Mouse (Mus musculus): Measurements from ENCODE around the gene Entpd1. TPM values are rescaled to one million over a fixed set of nuclear protein-coding genes. Genes with fewer than 3 reads are reported as not detected.
"Not testable (repeated sequence)": the region's sequence is repeated elsewhere in the genome, so short reads cannot be mapped to it uniquely, and the experiment has no call there.

The Entpd1 gene
- polyA plus RNA-seq, 1 experiment = 8.4 TPM

DNA sequence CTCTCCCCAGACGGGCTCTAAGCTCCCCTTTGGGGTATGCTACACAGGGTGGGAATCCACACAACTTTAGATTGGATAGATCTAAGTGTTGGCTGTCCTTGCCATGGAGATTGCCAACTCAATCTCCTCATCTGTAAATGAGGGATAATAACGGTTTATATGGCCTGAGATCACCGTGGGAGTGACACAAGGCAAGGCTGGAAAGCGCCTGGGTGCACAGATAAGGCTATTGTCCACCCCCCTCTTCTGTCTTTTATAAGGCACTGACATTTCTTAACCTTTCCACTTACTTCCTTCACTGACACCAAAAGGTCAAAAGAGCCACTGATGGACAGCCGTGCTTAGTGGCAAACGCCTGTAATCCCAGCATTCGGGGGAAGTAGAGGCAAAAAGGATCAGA, 25.3 kb upstream of the Entpd1 start:
- 78% methylated on average over 7 of the region's 7 CpGs for WGBS
- H3K27ac ChIP-seq (ENCODE audit: insufficient read depth, low read depth, low read length) = no peak overlapping the region

DNA sequence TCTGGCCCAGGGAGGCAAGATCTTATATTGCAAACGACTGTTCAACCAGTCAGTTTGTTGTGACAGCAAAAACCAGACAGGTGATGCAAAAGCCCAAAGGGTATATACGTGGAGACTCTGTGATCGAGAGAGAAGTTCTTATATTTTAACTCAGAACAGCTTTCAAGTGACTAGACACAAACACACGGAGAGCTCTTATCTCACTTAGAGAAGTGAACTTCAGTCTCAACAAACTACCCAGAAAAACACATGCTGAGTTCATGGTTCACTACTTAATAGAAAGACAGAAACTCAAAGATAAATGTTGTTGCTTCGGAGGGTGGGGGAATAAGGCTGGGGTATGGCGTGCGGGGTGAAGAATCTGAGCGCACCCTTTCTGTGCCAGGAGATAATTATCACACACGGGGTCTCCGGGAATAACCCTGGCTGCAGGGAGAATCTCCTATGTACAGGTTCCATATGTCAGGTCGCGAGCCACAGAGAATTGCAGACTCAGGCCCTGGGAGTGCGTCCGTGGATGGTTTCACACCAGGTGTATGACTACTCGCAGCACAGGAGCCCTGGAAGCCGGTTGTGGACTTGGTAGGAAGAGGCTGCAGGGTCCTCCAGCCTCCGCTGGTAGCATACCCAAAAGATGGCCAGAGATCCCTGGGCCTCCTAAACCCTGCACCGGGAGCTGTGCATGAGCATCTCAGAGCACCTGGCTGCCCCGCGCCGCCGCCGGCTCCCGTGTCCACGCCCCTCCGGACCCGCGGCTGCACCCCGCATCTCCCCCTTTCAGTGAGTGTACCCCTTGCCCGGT, 24.5 kb upstream of the Entpd1 start:
- Histone ChIP-seq H3K27ac (ENCODE audit: insufficient read depth, low read depth, low read length) (no peak overlapping the region), H3K4me3 (ENCODE audit: insufficient read depth, low read depth, low read length) (peak overlapping the region; percentile 87), H3K36me3 (ENCODE audit: control insufficient read depth, insufficient read depth, low read length) (no peaks in the 10 kb centered on the region), H3K4me1 (ENCODE audit: control insufficient read depth, insufficient read depth, low read length) (no peaks in the 10 kb centered on the region), H3K27me3 (replicated peaks; ENCODE audit: control insufficient read depth, insufficient read depth, low read length) (no peaks in the 10 kb centered on the region)
- TF ChIP-seq POLR2A (IDR thresholded peaks at IDR 0.05; ENCODE audit: low read depth, low read length) (no peak), CTCF (conservative IDR thresholded peaks at IDR 0.05; ENCODE audit: insufficient read depth, insufficient read length, low read depth, low read length) (no peak)
- 7% methylated on average over 30 of the region's 30 CpGs for WGBS
- DNase-seq = no peak

More for the DNA sequence above, 25.3 kb upstream of the Entpd1 start:
- Histone ChIP-seq H3K36me3 (ENCODE audit: control insufficient read depth, insufficient read depth, low read length) (no peaks in the 10 kb centered on the region), H3K27me3 (replicated peaks; ENCODE audit: control insufficient read depth, insufficient read depth, low read length) (no peaks in the 10 kb centered on the region), H3K4me1 (ENCODE audit: control insufficient read depth, insufficient read depth, low read length) (no peaks in the 10 kb centered on the region), H3K4me3 (ENCODE audit: insufficient read depth, low read depth, low read length) (no peak overlapping the region)
- no peak for TF ChIP-seq CTCF (conservative IDR thresholded peaks at IDR 0.05; ENCODE audit: insufficient read depth, insufficient read length, low read depth, low read length)
- TF ChIP-seq POLR2A (IDR thresholded peaks at IDR 0.05; ENCODE audit: low read depth, low read length) = no peak
- no peak for DNase-seq

DNA sequence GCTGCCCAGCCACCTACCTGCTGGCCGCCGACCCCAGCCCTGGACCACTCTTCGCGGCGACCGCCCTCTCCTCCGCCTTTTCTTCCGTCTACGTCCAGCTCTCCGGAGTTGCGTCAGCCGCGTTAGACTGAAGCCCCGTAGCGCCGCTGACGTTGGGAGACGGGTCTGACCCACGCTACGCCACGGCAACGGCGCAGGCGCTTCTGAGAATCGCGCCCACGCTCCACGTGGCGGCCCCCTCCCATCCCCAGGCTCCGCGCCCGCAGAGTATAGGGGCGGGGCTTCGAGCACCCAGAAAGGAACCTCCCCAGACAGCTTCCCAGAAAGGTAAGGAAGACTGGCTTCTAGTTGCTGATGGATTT, 23.9 kb upstream of the Entpd1 start, which contains the start of gene Aldh18a1:
Gene Aldh18a1 (minus strand): TSS at position 171 of the 362 bp plus-strand sequence.
- H3K4me3 ChIP-seq (ENCODE audit: insufficient read depth, low read depth, low read length) = peak within 1 kb of the TSS; percentile 87
- peak; percentile 88 for DNase-seq
- H3K27ac ChIP-seq (ENCODE audit: insufficient read depth, low read depth, low read length) = no peak within 1 kb of the TSS
- H3K27me3 ChIP-seq (replicated peaks; ENCODE audit: control insufficient read depth, insufficient read depth, low read length) = no peaks in the 10 kb centered on the region
- no peaks in the 10 kb centered on the region for H3K36me3 ChIP-seq (ENCODE audit: control insufficient read depth, insufficient read depth, low read length)
- no peak for TF ChIP-seq POLR2A (IDR thresholded peaks at IDR 0.05; ENCODE audit: low read depth, low read length)
- no peak for TF ChIP-seq CTCF (conservative IDR thresholded peaks at IDR 0.05; ENCODE audit: insufficient read depth, insufficient read length, low read depth, low read length)
- under 1% methylated on average over 34 of the region's 34 CpGs for WGBS
- H3K4me1 ChIP-seq (ENCODE audit: control insufficient read depth, insufficient read depth, low read length) = no peaks in the 10 kb centered on the region

DNA sequence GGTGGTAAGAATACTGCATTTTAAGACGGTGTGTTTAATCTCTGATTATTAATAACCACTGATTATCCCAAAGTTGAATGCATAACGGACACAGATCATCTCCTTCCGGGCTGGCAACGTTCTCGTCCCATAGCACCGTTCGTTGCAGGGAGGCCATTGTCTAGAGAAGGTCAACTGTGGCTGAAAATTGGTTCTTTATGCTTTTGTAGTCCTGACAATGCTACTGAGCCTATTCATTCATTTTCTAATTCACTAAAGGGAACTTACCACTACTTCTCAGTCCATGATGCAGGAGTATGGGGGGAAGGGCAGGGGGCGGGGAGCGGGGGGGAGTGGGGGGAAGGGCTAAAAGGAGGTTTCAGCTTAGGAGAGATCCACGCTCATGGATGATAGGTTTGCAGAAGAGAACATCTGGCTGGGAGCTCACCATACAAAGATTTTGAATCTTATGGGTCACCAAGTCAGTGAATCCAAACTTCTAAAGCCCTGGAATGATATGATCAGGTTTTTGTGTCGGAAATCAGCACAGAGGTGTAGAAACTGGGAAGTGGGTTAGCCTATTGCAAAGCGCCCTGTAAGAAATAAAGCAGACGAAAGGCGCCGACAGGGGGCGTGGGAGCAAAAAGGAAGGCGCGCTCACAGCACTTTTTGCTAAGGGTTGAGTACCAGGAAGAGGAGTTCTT, 23.2 kb upstream of the Entpd1 start:
- TF ChIP-seq POLR2A (IDR thresholded peaks at IDR 0.05; ENCODE audit: low read depth, low read length) (no peak), CTCF (conservative IDR thresholded peaks at IDR 0.05; ENCODE audit: insufficient read depth, insufficient read length, low read depth, low read length) (peak; percentile 68)
- peak; percentile 89 for DNase-seq
- WGBS = under 1% methylated on average over 18 of the region's 18 CpGs
- Histone ChIP-seq H3K27me3 (replicated peaks; ENCODE audit: control insufficient read depth, insufficient read depth, low read length) (no peaks in the 10 kb centered on the region), H3K4me1 (ENCODE audit: control insufficient read depth, insufficient read depth, low read length) (no peaks in the 10 kb centered on the region), H3K27ac (ENCODE audit: insufficient read depth, low read depth, low read length) (no peak overlapping the region), H3K36me3 (ENCODE audit: control insufficient read depth, insufficient read depth, low read length) (no peaks in the 10 kb centered on the region), H3K4me3 (ENCODE audit: insufficient read depth, low read depth, low read length) (peak overlapping the region; percentile 87)

DNA sequence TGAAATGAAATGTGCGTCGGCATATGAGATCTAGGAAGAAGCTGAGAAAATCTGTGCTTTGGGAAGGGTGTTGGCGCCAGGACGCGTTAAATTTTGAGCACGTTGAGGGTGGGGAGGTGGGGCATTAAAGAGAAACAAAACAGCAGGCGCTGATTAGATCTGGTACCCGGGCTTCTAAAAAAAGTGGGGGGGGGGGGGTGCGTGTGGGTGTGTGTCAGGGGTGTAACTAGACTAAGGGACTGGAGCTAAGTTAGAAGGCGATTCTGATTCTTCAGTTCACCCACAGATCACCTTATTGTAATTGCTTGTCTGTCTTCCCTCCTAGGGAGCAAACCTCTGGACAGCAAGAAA, 22.7 kb upstream of the Entpd1 start:
- TF ChIP-seq CTCF (conservative IDR thresholded peaks at IDR 0.05; ENCODE audit: insufficient read depth, insufficient read length, low read depth, low read length) (no peak), POLR2A (IDR thresholded peaks at IDR 0.05; ENCODE audit: low read depth, low read length) (no peak)
- WGBS = under 1% methylated on average over 10 of the region's 10 CpGs
- H3K36me3 ChIP-seq (ENCODE audit: control insufficient read depth, insufficient read depth, low read length) = no peaks in the 10 kb centered on the region
- no peak for DNase-seq
- H3K27ac ChIP-seq (ENCODE audit: insufficient read depth, low read depth, low read length) = no peak overlapping the region
- peak overlapping the region; percentile 38 for H3K4me3 ChIP-seq (ENCODE audit: insufficient read depth, low read depth, low read length)
- no peaks in the 10 kb centered on the region for H3K4me1 ChIP-seq (ENCODE audit: control insufficient read depth, insufficient read depth, low read length)
- H3K27me3 ChIP-seq (replicated peaks; ENCODE audit: control insufficient read depth, insufficient read depth, low read length) = no peaks in the 10 kb centered on the region

DNA sequence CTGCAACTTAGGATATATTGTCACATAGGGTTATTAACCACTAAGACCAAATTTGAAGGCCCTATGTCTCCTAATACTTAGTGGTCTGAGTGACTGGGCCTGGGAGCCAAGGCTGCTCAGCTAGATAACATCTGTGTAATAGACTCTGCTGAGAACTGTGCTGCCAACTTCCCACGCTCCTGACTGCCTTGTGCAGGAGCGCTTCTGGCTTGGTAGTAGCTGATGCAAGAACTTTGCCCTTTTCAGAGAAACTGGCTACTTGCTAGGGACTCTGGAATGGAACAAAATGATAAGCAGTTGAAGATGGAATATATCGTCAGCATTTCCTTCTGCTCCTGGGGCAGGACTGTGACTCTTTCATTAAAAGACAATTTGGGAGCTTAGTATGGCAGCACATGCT, 16.9 kb upstream of the Entpd1 start:
- 53% methylated on average over 3 of the region's 3 CpGs for WGBS
- H3K27me3 ChIP-seq (replicated peaks; ENCODE audit: control insufficient read depth, insufficient read depth, low read length) = no peaks in the 10 kb centered on the region
- peak; percentile 26 for DNase-seq
- TF ChIP-seq CTCF (conservative IDR thresholded peaks at IDR 0.05; ENCODE audit: insufficient read depth, insufficient read length, low read depth, low read length) (no peak), POLR2A (IDR thresholded peaks at IDR 0.05; ENCODE audit: low read depth, low read length) (no peak)
- H3K36me3 ChIP-seq (ENCODE audit: control insufficient read depth, insufficient read depth, low read length) = no peaks in the 10 kb centered on the region
- no peak overlapping the region for H3K27ac ChIP-seq (ENCODE audit: insufficient read depth, low read depth, low read length)
- H3K4me3 ChIP-seq (ENCODE audit: insufficient read depth, low read depth, low read length) = no peak overlapping the region
- no peaks in the 10 kb centered on the region for H3K4me1 ChIP-seq (ENCODE audit: control insufficient read depth, insufficient read depth, low read length)

DNA sequence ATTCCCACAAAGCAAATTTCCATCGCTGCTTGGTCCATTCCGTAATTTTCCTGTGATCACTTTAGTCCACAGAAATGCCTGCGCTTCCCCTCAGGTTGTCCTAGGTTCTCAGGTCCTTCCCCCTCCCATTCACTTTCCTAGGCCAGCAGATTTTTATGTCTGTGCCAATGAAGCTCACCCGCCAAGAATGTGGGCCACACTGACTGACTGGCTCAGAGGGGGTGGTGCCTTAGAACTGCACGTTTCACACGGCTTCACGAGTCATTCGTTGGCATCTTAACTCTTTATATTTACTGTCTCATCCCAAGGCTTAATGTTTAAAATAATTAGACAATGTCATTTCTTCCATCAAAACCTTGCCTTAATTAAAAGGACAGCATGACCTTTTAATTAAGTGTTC, 16.3 kb upstream of the Entpd1 start:
- no peaks in the 10 kb centered on the region for H3K4me1 ChIP-seq (ENCODE audit: control insufficient read depth, insufficient read depth, low read length)

DNA sequence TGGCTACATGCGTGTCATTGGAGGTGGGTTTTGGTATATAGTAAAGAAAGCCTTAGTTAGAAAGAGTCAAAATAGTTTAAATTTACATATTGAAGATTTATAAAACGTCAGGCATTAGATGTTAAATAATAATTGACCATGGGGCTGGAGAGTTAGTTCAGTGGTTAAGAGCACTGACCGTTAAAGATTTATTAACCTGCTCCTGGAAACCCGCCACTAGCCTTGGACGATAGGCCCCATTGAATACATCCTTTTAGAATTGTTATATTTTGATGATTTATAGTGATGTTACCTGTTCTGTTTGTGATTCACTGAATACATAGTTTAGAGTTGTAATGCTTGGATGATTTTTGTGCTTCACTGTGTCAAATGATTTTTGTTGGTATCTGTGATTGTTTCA, 11.3 kb upstream of the Entpd1 start:
- 51% methylated on average over 5 of the region's 5 CpGs for WGBS
- H3K27me3 ChIP-seq (replicated peaks; ENCODE audit: control insufficient read depth, insufficient read depth, low read length); H3K27ac ChIP-seq (ENCODE audit: insufficient read depth, low read depth, low read length); H3K4me1 ChIP-seq (ENCODE audit: control insufficient read depth, insufficient read depth, low read length); H3K4me3 ChIP-seq (ENCODE audit: insufficient read depth, low read depth, low read length); H3K36me3 ChIP-seq (ENCODE audit: control insufficient read depth, insufficient read depth, low read length): not testable (repeated sequence)
- peak; percentile 62 for DNase-seq

More for the DNA sequence above, 16.3 kb upstream of the Entpd1 start:
- H3K4me3 ChIP-seq (ENCODE audit: insufficient read depth, low read depth, low read length) = no peak overlapping the region
- no peaks in the 10 kb centered on the region for H3K27me3 ChIP-seq (replicated peaks; ENCODE audit: control insufficient read depth, insufficient read depth, low read length)
- 54% methylated on average over 8 of the region's 8 CpGs for WGBS
- no peak for TF ChIP-seq POLR2A (IDR thresholded peaks at IDR 0.05; ENCODE audit: low read depth, low read length)
- TF ChIP-seq CTCF (conservative IDR thresholded peaks at IDR 0.05; ENCODE audit: insufficient read depth, insufficient read length, low read depth, low read length) = no peak
- DNase-seq = peak; percentile 37
- H3K27ac ChIP-seq (ENCODE audit: insufficient read depth, low read depth, low read length) = no peak overlapping the region
- H3K36me3 ChIP-seq (ENCODE audit: control insufficient read depth, insufficient read depth, low read length) = no peaks in the 10 kb centered on the region

Data from kidney, adult 2 months (tissue).